In genomic region chr2:45085653-45086052, GRCm38 (mm10) we compare ENCODE assay signal across 22 mouse cellular contexts. TPM values are rescaled to one million over a fixed set of nuclear protein-coding genes. Genes with fewer than 3 reads are reported as not detected.
DNase-seq lines count a peak whose midpoint lies in the region; ATAC-seq and TF ChIP-seq lines count a peak whose summit lies in the region.
"Had no signal": no experiment of that assay in that cellular context is flagged by ENCODE, and none has a peak within 500 bp of the region (broad histone marks: within the 10 kb centered on the region; RNA-seq: fewer than 3 reads in every experiment).

No protein-coding gene starts in this region.

- H3K27ac ChIP-seq in forebrain, embryonic 11.5 days (ENCODE audit: low read depth, low read length) = no peak overlapping the region
- no peak overlapping the region for H3K27ac ChIP-seq in forebrain, embryonic 12.5 days
- peak overlapping the region; percentile 57; the same call in 1 of the 2 replicates for H3K27ac ChIP-seq in liver, adult 2 months (replicated peaks; ENCODE audit: insufficient read depth, low read depth, low read length)
- no peak overlapping the region for H3K27ac ChIP-seq in liver, embryonic 12.5 days
- H3K27ac ChIP-seq in cortical plate, adult 2 months (ENCODE audit: insufficient read depth, low read length) = peak overlapping the region; percentile 92
- no peak overlapping the region for H3K27ac ChIP-seq in embryonic facial prominence, embryonic 10.5 days (replicated peaks)
- H3K27ac ChIP-seq in intestine, embryonic 16.5 days (ENCODE audit: low read length) = no peak overlapping the region
- H3K27ac ChIP-seq: forebrain, embryonic 15.5 days; heart, adult 2 months; heart, embryonic 15.5 days; limb, embryonic 15.5 days; macrophage; midbrain, embryonic 13.5 days; neural tube, embryonic 13.5 days; stomach, embryonic 15.5 days had no signal

- no peak overlapping the region for H3K4me3 ChIP-seq in forebrain, embryonic 11.5 days (ENCODE audit: low read depth, low read length)
- H3K4me3 ChIP-seq in forebrain, embryonic 12.5 days (replicated peaks) = no peak overlapping the region
- H3K4me3 ChIP-seq in liver, adult 2 months (ENCODE audit: insufficient read depth, low read depth, low read length) = no peak overlapping the region
- no peak overlapping the region for H3K4me3 ChIP-seq in liver, embryonic 12.5 days
- no peak overlapping the region for H3K4me3 ChIP-seq in cortical plate, adult 2 months (ENCODE audit: insufficient read depth, low read length)
- H3K4me3 ChIP-seq in embryonic facial prominence, embryonic 10.5 days = no peak overlapping the region
- H3K4me3 ChIP-seq in intestine, embryonic 16.5 days (ENCODE audit: low read length) = no peak overlapping the region
- H3K4me3 ChIP-seq: forebrain, embryonic 15.5 days; heart, adult 2 months; heart, embryonic 15.5 days; limb, embryonic 15.5 days; midbrain, embryonic 13.5 days; neural tube, embryonic 13.5 days; stomach, embryonic 15.5 days had no signal

- ATAC-seq in forebrain, embryonic 11.5 days (replicated peaks; ENCODE audit: low FRiP score) = no peak
- no peak for ATAC-seq in forebrain, embryonic 12.5 days (ENCODE audit: low FRiP score)
- no peak for ATAC-seq in liver, embryonic 12.5 days
- ATAC-seq in megakaryocyte progenitor cell, adult 5-6 weeks (replicated peaks; ENCODE audit: poor library complexity) = peak; percentile 62
- ATAC-seq in intestine, embryonic 16.5 days = no peak
- ATAC-seq: forebrain, embryonic 15.5 days; hindbrain, embryonic 16.5 days; midbrain, embryonic 13.5 days had no signal

- 88% methylated on average over 5 of the region's 5 CpGs for WGBS in forebrain, embryonic 11.5 days
- WGBS in forebrain, embryonic 12.5 days = 85% methylated on average over 5 of the region's 5 CpGs
- WGBS in liver, adult 2 months = 66% methylated on average over 5 of the region's 5 CpGs
- WGBS in liver, embryonic 12.5 days (ENCODE audit: insufficient replicate concordance) = 87% methylated on average over 5 of the region's 5 CpGs
- 76% methylated on average over 5 of the region's 5 CpGs for WGBS in embryonic facial prominence, embryonic 10.5 days
- 87% methylated on average over 5 of the region's 5 CpGs for WGBS in intestine, embryonic 16.5 days

- H3K4me1 ChIP-seq in forebrain, embryonic 11.5 days (replicated peaks; ENCODE audit: control insufficient read depth, insufficient read depth, low read length) = peaks cover 15% of the 10 kb centered on the region
- H3K4me1 ChIP-seq in forebrain, embryonic 12.5 days = peaks cover 74% of the 10 kb centered on the region
- peaks cover 4% of the 10 kb centered on the region; the same call in 1 of the 2 replicates for H3K4me1 ChIP-seq in liver, adult 2 months (ENCODE audit: control insufficient read depth, insufficient read depth, low read length)
- peaks cover 67% of the 10 kb centered on the region for H3K4me1 ChIP-seq in liver, embryonic 12.5 days
- peaks cover 20% of the 10 kb centered on the region for H3K4me1 ChIP-seq in cortical plate, adult 2 months (ENCODE audit: control insufficient read depth, insufficient read depth, low read length)
- H3K4me1 ChIP-seq in embryonic facial prominence, embryonic 10.5 days = peaks cover 50% of the 10 kb centered on the region
- H3K4me1 ChIP-seq in intestine, embryonic 16.5 days (ENCODE audit: control insufficient read depth, insufficient read depth, low read length) = 0 out of 2 replicates have a peak, but pooled peaks cover 4% of the 10 kb centered on the region

- H3K36me3 ChIP-seq in forebrain, embryonic 11.5 days (ENCODE audit: control insufficient read depth, insufficient read depth, low read length) = no peaks in the 10 kb centered on the region; the same call in 1 of the 2 replicates
- H3K36me3 ChIP-seq in forebrain, embryonic 12.5 days (replicated peaks) = no peaks in the 10 kb centered on the region
- H3K36me3 ChIP-seq in liver, adult 2 months (ENCODE audit: control insufficient read depth, insufficient read depth, low read length) = peaks cover 2% of the 10 kb centered on the region; the same call in 1 of the 2 replicates
- peaks cover 36% of the 10 kb centered on the region for H3K36me3 ChIP-seq in liver, embryonic 12.5 days
- H3K36me3 ChIP-seq in embryonic facial prominence, embryonic 10.5 days (replicated peaks) = peaks cover 3% of the 10 kb centered on the region; the same call in 1 of the 2 replicates
- no peaks in the 10 kb centered on the region for H3K36me3 ChIP-seq in intestine, embryonic 16.5 days (ENCODE audit: control insufficient read depth, insufficient read depth, low read length)
- H3K36me3 ChIP-seq: heart, embryonic 15.5 days; limb, embryonic 15.5 days; midbrain, embryonic 13.5 days; neural tube, embryonic 13.5 days; stomach, embryonic 15.5 days had no signal

- H3K79me2 ChIP-seq in liver, adult 2 months (ENCODE audit: control insufficient read depth, insufficient read depth, low read length) = no peaks in the 10 kb centered on the region; the same call in 1 of the 2 replicates

- no peak overlapping the region for H3K9ac ChIP-seq in forebrain, embryonic 11.5 days (ENCODE audit: low read length)
- H3K9ac ChIP-seq in forebrain, embryonic 12.5 days = no peak overlapping the region
- no peak overlapping the region for H3K9ac ChIP-seq in liver, adult 2 months (ENCODE audit: low read depth, low read length)
- no peak overlapping the region for H3K9ac ChIP-seq in liver, embryonic 12.5 days
- no peak overlapping the region for H3K9ac ChIP-seq in intestine, embryonic 16.5 days (ENCODE audit: low read depth, low read length)
- H3K9ac ChIP-seq: forebrain, embryonic 15.5 days; heart, embryonic 15.5 days; limb, embryonic 15.5 days; lung, embryonic 14.5 days; midbrain, embryonic 13.5 days; neural tube, embryonic 13.5 days; stomach, embryonic 15.5 days had no signal

- peak; percentile 15 for DNase-seq in forebrain, embryonic 11.5 days (ENCODE audit: low spot score)
- peak; percentile 12 for DNase-seq in liver, adult 2 months (ENCODE audit: extremely low read depth, low read depth, low spot score)
- no peak for DNase-seq in embryonic facial prominence, embryonic 10.5 days (ENCODE audit: low spot score)
- DNase-seq: cerebellum, postnatal 14 days; heart, adult 2 months; heart, postnatal 4 days; kidney, adult 11 months; lung, embryonic 14.5 days; right cerebral cortex, postnatal 25 days had no signal

- H3K9me3 ChIP-seq in forebrain, embryonic 11.5 days (ENCODE audit: control insufficient read depth, low read length) = no peaks in the 10 kb centered on the region
- no peaks in the 10 kb centered on the region for H3K9me3 ChIP-seq in forebrain, embryonic 12.5 days
- no peaks in the 10 kb centered on the region for H3K9me3 ChIP-seq in liver, embryonic 12.5 days (replicated peaks)
- no peaks in the 10 kb centered on the region for H3K9me3 ChIP-seq in embryonic facial prominence, embryonic 10.5 days
- no peaks in the 10 kb centered on the region for H3K9me3 ChIP-seq in intestine, embryonic 16.5 days (ENCODE audit: control insufficient read depth, low read length)
- H3K9me3 ChIP-seq: forebrain, embryonic 15.5 days; heart, embryonic 15.5 days; limb, embryonic 15.5 days; midbrain, embryonic 13.5 days; neural tube, embryonic 13.5 days; stomach, embryonic 15.5 days had no signal

- no peak for TF ChIP-seq POLR2A in liver, adult 2 months (IDR thresholded peaks at IDR 0.05; ENCODE audit: extremely low read depth, insufficient read depth, low read length)
- TF ChIP-seq POLR2A in cortical plate, adult 2 months (IDR thresholded peaks at IDR 0.05; ENCODE audit: extremely low read depth, insufficient read depth, low read length) = no peak

- TF ChIP-seq CTCF in liver, adult 2 months (IDR thresholded peaks at IDR 0.05; ENCODE audit: low read depth, low read length) = no peak
- no peak for TF ChIP-seq CTCF in cortical plate, adult 2 months (IDR thresholded peaks at IDR 0.05; ENCODE audit: extremely low read depth, insufficient read depth, low read length)

- H3K27me3 ChIP-seq in forebrain, embryonic 11.5 days (ENCODE audit: control insufficient read depth, insufficient read depth, low read length) = no peaks in the 10 kb centered on the region
- H3K27me3 ChIP-seq in forebrain, embryonic 12.5 days = no peaks in the 10 kb centered on the region
- H3K27me3 ChIP-seq in liver, adult 2 months (ENCODE audit: control insufficient read depth, insufficient read depth, low read length) = no peaks in the 10 kb centered on the region
- H3K27me3 ChIP-seq in liver, embryonic 12.5 days (replicated peaks) = no peaks in the 10 kb centered on the region
- H3K27me3 ChIP-seq in embryonic facial prominence, embryonic 10.5 days (replicated peaks; ENCODE audit: low read depth, poor library complexity, severe bottlenecking) = no peaks in the 10 kb centered on the region
- no peaks in the 10 kb centered on the region for H3K27me3 ChIP-seq in intestine, embryonic 16.5 days (replicated peaks; ENCODE audit: control insufficient read depth, insufficient read depth, low read length)
- H3K27me3 ChIP-seq: forebrain, embryonic 15.5 days; heart, embryonic 15.5 days; limb, embryonic 15.5 days; midbrain, embryonic 13.5 days; neural tube, embryonic 13.5 days; stomach, embryonic 15.5 days had no signal

- H3K4me2 ChIP-seq in forebrain, embryonic 11.5 days (ENCODE audit: low read depth, low read length, severe bottlenecking) = no peak overlapping the region
- no peak overlapping the region for H3K4me2 ChIP-seq in forebrain, embryonic 12.5 days
- no peak overlapping the region for H3K4me2 ChIP-seq in liver, embryonic 12.5 days
- no peak overlapping the region for H3K4me2 ChIP-seq in intestine, embryonic 16.5 days (ENCODE audit: low read depth, low read length)
- H3K4me2 ChIP-seq: forebrain, embryonic 15.5 days; heart, embryonic 15.5 days; limb, embryonic 15.5 days; lung, embryonic 14.5 days; midbrain, embryonic 13.5 days; neural tube, embryonic 13.5 days; stomach, embryonic 15.5 days had no signal

RNA-seq across cellular contexts. Expression of gene Zeb2, which starts 31.5 kb away (rescaled TPM):
- polyA plus RNA-seq in forebrain, embryonic 11.5 days (2014; fragmentation: Nextera tagmentation; extraction: Ambion mirVana) = 45.6 and 50.0 TPM in 2 replicates
- polyA plus RNA-seq in forebrain, embryonic 12.5 days (2016; fragmentation: Nextera tagmentation; extraction: Ambion mirVana) = 63.3 and 74.3 TPM in 2 replicates
- total RNA-seq in liver, adult 2 months (2014; rRNA removed) = 15.5 and 16.8 TPM in 2 replicates
- polyA plus RNA-seq in liver, adult 2 months (2012; rRNA removed) = 1.7 and 4.9 TPM in 2 replicates
- 22.1 and 24.3 TPM in 2 replicates for polyA plus RNA-seq in liver, embryonic 12.5 days (2016; fragmentation: Nextera tagmentation; extraction: Ambion mirVana)
- polyA plus RNA-seq in cortical plate, adult 2 months (2012; rRNA removed) = 63.2 and 65.4 TPM in 2 replicates
- 188 and 189 TPM in 2 replicates for total RNA-seq in megakaryocyte progenitor cell, adult 5-6 weeks (2015)
- total RNA-seq in megakaryocyte progenitor cell, adult 5-6 weeks (2017) = 138 and 151 TPM in 2 replicates
- polyA plus RNA-seq in embryonic facial prominence, embryonic 10.5 days (2016; fragmentation: Nextera tagmentation; extraction: Ambion mirVana) = 20.9 and 27.8 TPM in 2 replicates
- polyA plus RNA-seq in intestine, embryonic 16.5 days (2015; fragmentation: Nextera tagmentation; extraction: Ambion mirVana) = 26.9 and 30.9 TPM in 2 replicates

Comparison
In these comparisons a context has a peak if more than half of its experiments do, and no peak if none do; other contexts are left out.
1. H3K27ac ChIP-seq: peak in liver, adult 2 months (single experiment) and cortical plate, adult 2 months (single experiment); none in forebrain, embryonic 11.5 days (single experiment), forebrain, embryonic 12.5 days (single experiment), liver, embryonic 12.5 days (single experiment), embryonic facial prominence, embryonic 10.5 days (single experiment) and intestine, embryonic 16.5 days (single experiment).